35 mouse cellular contexts compared by ENCODE assay signal in genomic region chr16:14483221-14483620, GRCm38 (mm10).
"Had no signal": no experiment of that assay in that cellular context is flagged by ENCODE, and none has a peak within 500 bp of the region (broad histone marks: within the 10 kb centered on the region; RNA-seq: fewer than 3 reads in every experiment).

No protein-coding gene starts in this region.

- H3K4me2 ChIP-seq: heart, embryonic 11.5 days; heart, embryonic 12.5 days; heart, embryonic 13.5 days; heart, embryonic 15.5 days; hindbrain, embryonic 12.5 days; hindbrain, embryonic 13.5 days; hindbrain, embryonic 14.5 days; hindbrain, embryonic 15.5 days; intestine, embryonic 15.5 days; kidney, embryonic 15.5 days had no signal

- H3K27me3 ChIP-seq: heart, embryonic 15.5 days; hindbrain, embryonic 12.5 days; hindbrain, embryonic 13.5 days; hindbrain, embryonic 15.5 days; intestine, embryonic 15.5 days; kidney, embryonic 15.5 days had no signal

- H3K9me3 ChIP-seq: heart, embryonic 12.5 days; heart, embryonic 13.5 days; heart, embryonic 15.5 days; hindbrain, embryonic 10.5 days; hindbrain, embryonic 12.5 days; hindbrain, embryonic 13.5 days; hindbrain, embryonic 15.5 days; intestine, embryonic 15.5 days; kidney, embryonic 15.5 days had no signal

- H3K9ac ChIP-seq: heart, embryonic 12.5 days; heart, embryonic 13.5 days; heart, embryonic 15.5 days; hindbrain, embryonic 12.5 days; hindbrain, embryonic 13.5 days; hindbrain, embryonic 14.5 days; hindbrain, embryonic 15.5 days; intestine, embryonic 15.5 days; kidney, embryonic 15.5 days had no signal

- H3K36me3 ChIP-seq: heart, embryonic 12.5 days; heart, embryonic 13.5 days; heart, embryonic 15.5 days; hindbrain, embryonic 10.5 days; hindbrain, embryonic 12.5 days; hindbrain, embryonic 13.5 days; hindbrain, embryonic 15.5 days; intestine, embryonic 15.5 days; kidney, embryonic 15.5 days had no signal

- DNase-seq: heart, postnatal 10 days; heart, postnatal 14 days; heart, postnatal 36 days; heart, postnatal 4 days; kidney, adult 11 months; kidney, adult 18-20 months; kidney, adult 2 months; kidney, adult 8-10 months; kidney, adult 9 months; kidney, postnatal 10 days; kidney, postnatal 14 days; kidney, postnatal 25 days; kidney, postnatal 36 days; kidney, postnatal 4 days; layer of hippocampus, adult 9-11 months; layer of hippocampus, postnatal 36 days had no signal

- H3K4me1 ChIP-seq: heart, embryonic 12.5 days; heart, embryonic 13.5 days; heart, embryonic 15.5 days; hindbrain, embryonic 10.5 days; hindbrain, embryonic 12.5 days; hindbrain, embryonic 13.5 days; hindbrain, embryonic 15.5 days; intestine, embryonic 15.5 days; kidney, embryonic 15.5 days had no signal

- H3K27ac ChIP-seq: heart, embryonic 13.5 days; heart, embryonic 15.5 days; hindbrain, embryonic 10.5 days; hindbrain, embryonic 12.5 days; hindbrain, embryonic 13.5 days; hindbrain, embryonic 14.5 days; hindbrain, embryonic 15.5 days; hindbrain, postnatal 0 days; intestine, embryonic 15.5 days; kidney, embryonic 15.5 days; kidney, postnatal 0 days; layer of hippocampus, adult 2 months; left cerebral cortex, adult 2 months had no signal

- H3K4me3 ChIP-seq: heart, embryonic 12.5 days; heart, embryonic 13.5 days; heart, embryonic 15.5 days; hindbrain, embryonic 10.5 days; hindbrain, embryonic 12.5 days; hindbrain, embryonic 13.5 days; hindbrain, embryonic 15.5 days; intestine, embryonic 15.5 days; kidney, embryonic 15.5 days; layer of hippocampus, adult 2 months; left cerebral cortex, adult 2 months had no signal

- ATAC-seq: hindbrain, embryonic 16.5 days; hindbrain, postnatal 0 days; inflammation-experienced regulatory T-cells, adult 6 months; intestine, embryonic 15.5 days; intestine, embryonic 16.5 days; intestine, postnatal 0 days had no signal
